Mouse (Mus musculus) MEL (cell line): ENCODE measurements around the gene Ttc12. TPM values are rescaled to one million over a fixed set of nuclear protein-coding genes. Genes with fewer than 3 reads are reported as not detected.

ENCODE experiments used
- DNase-seq: peaks from one replicate; pipeline ENCODE4 v3.0.0; 2011; ENCODE audit warnings: low read depth, low spot score
- H3K27ac ChIP-seq: 2 replicates; pipeline ENCODE4 v1.5.1; 2012; ENCODE audit warnings: low read depth, mild to moderate bottlenecking, control low read depth, low read length, moderate library complexity; ENCODE audit not compliant: control insufficient read depth
- H3K27me3 ChIP-seq, 2 experiments: fragments of 150-350 bp in 1 of 2; sonication (generic) in 1 of 2; 2 replicates each; pipeline ENCODE4 v1.6.1; 2012; ENCODE audit warnings: low read length in 2 of 2, mild to moderate bottlenecking in 2 of 2, improper control_type of control experiment in 1 of 2, moderate library complexity in 1 of 2; ENCODE audit not compliant: insufficient read depth in 2 of 2, control insufficient read depth in 1 of 2
- H3K36me3 ChIP-seq, 2 experiments: 2 replicates each; pipeline ENCODE4 v1.6.1; 2012 to 2014; ENCODE audit warnings: low read length in 2 of 2, improper control_type of control experiment in 1 of 2, inconsistent platforms in 1 of 2, mild to moderate bottlenecking in 1 of 2; ENCODE audit not compliant: insufficient read depth in 2 of 2, control insufficient read depth in 1 of 2
- H3K4me1 ChIP-seq, 2 experiments: fragments of 150-350 bp in 1 of 2; sonication (generic) in 1 of 2; 2 replicates each; pipeline ENCODE4 v1.6.1; 2012; ENCODE audit warnings: low read length in 2 of 2, improper control_type of control experiment in 1 of 2, mild to moderate bottlenecking in 1 of 2; ENCODE audit not compliant: insufficient read depth in 2 of 2, control insufficient read depth in 1 of 2
- H3K4me3 ChIP-seq, 2 experiments: fragments of 150-350 bp in 1 of 2; sonication (generic) in 1 of 2; 2 replicates each; pipeline ENCODE4 v1.5.1; 2012; ENCODE audit warnings: low read depth in 2 of 2, low read length in 2 of 2, mild to moderate bottlenecking in 2 of 2, moderate library complexity in 2 of 2, control low read depth in 1 of 2, improper control_type of control experiment in 1 of 2; ENCODE audit not compliant: control insufficient read depth in 1 of 2, insufficient read depth in 1 of 2
- H3K79me2 ChIP-seq: 2 replicates; pipeline ENCODE4 v1.6.1; 2012; ENCODE audit warnings: mild to moderate bottlenecking, low read length, moderate library complexity; ENCODE audit not compliant: control insufficient read depth, poor library complexity, insufficient read depth
- H3K9ac ChIP-seq: 2 replicates; pipeline ENCODE4 v1.6.1; 2012; ENCODE audit warnings: low read depth, mild to moderate bottlenecking, control low read depth, low read length, moderate library complexity; ENCODE audit not compliant: control insufficient read depth, poor library complexity, severe bottlenecking
- H3K9me3 ChIP-seq: fragments of 150-350 bp; sonication (generic); replicated peaks from 2 replicates; pipeline ENCODE4 v1.6.1; 2012; ENCODE audit warnings: mild to moderate bottlenecking, low read length, improper control_type of control experiment, moderate library complexity; ENCODE audit not compliant: insufficient read depth
- CHD1 ChIP-seq: IDR thresholded peaks from 2 replicates; pipeline ENCODE4 v1.6.1; 2012; ENCODE audit warnings: low read depth, mild to moderate bottlenecking, inconsistent platforms, low read length, improper control_type of control experiment
- CTCF ChIP-seq, 3 experiments: IDR thresholded peaks in 2 of 3; conservative IDR thresholded peaks in 1 of 3; 2 replicates each; pipeline ENCODE4 v1.5.1; 2011 to 2012; ENCODE audit warnings: low read length in 3 of 3, low read depth in 2 of 3, mild to moderate bottlenecking in 2 of 3, improper control_type of control experiment in 1 of 3, inconsistent platforms in 1 of 3, mixed read lengths in 1 of 3, moderate library complexity in 1 of 3; ENCODE audit not compliant: control insufficient read depth in 1 of 3, insufficient read depth in 1 of 3, poor library complexity in 1 of 3, severe bottlenecking in 1 of 3
- E2F4 ChIP-seq: IDR thresholded peaks from 2 replicates; pipeline ENCODE4 v1.6.1; 2011; ENCODE audit warnings: low read depth, low read length, improper control_type of control experiment, borderline replicate concordance
- ELF1 ChIP-seq: IDR thresholded peaks from 2 replicates; pipeline ENCODE4 v1.6.1; 2014; ENCODE audit warnings: low read depth, mild to moderate bottlenecking, inconsistent platforms, low read length, improper control_type of control experiment, moderate library complexity
- EP300 ChIP-seq, 2 experiments: IDR thresholded peaks; 2 replicates each; pipeline ENCODE4 v1.6.1; 2011; ENCODE audit warnings: improper control_type of control experiment in 2 of 2, low read length in 2 of 2, low read depth in 1 of 2, mild to moderate bottlenecking in 1 of 2
- GABPA ChIP-seq: IDR thresholded peaks from 2 replicates; pipeline ENCODE4 v1.6.1; 2012; ENCODE audit warnings: low read depth, mild to moderate bottlenecking, inconsistent platforms, low read length, improper control_type of control experiment, moderate library complexity
- GATA1 ChIP-seq: IDR thresholded peaks from 2 replicates; pipeline ENCODE4 v1.6.1; 2011; ENCODE audit warnings: low read depth, low read length, improper control_type of control experiment
- HCFC1 ChIP-seq: IDR thresholded peaks from 2 replicates; pipeline ENCODE4 v1.6.1; 2012; ENCODE audit warnings: low read depth, mild to moderate bottlenecking, inconsistent platforms, low read length, improper control_type of control experiment, moderate library complexity
- JUND ChIP-seq: IDR thresholded peaks from 2 replicates; pipeline ENCODE4 v1.6.1; 2011; ENCODE audit warnings: low read depth, mild to moderate bottlenecking, improper control_type of control experiment, low read length
- KAT2A ChIP-seq: conservative IDR thresholded peaks from 2 replicates; pipeline ENCODE4 v1.6.1; 2012; ENCODE audit warnings: low read depth, low read length, improper control_type of control experiment, inconsistent platforms
- MAX ChIP-seq: IDR thresholded peaks from 2 replicates; pipeline ENCODE4 v1.6.1; 2011; ENCODE audit warnings: low read length, improper control_type of control experiment
- MYB ChIP-seq: IDR thresholded peaks from 2 replicates; pipeline ENCODE4 v1.6.1; 2011; ENCODE audit warnings: mild to moderate bottlenecking, low read depth, low read length, improper control_type of control experiment
- NRF1 ChIP-seq: IDR thresholded peaks from 2 replicates; pipeline ENCODE4 v1.6.1; 2014; ENCODE audit warnings: low read depth, mild to moderate bottlenecking, inconsistent platforms, low read length, improper control_type of control experiment, moderate library complexity; ENCODE audit not compliant: poor library complexity, insufficient read depth, severe bottlenecking
- POLR2A ChIP-seq, 2 experiments: IDR thresholded peaks; 2 replicates each; pipeline ENCODE4 v1.6.1; 2011 to 2012; ENCODE audit warnings: low read length in 2 of 2, mild to moderate bottlenecking in 2 of 2, control low read depth in 1 of 2, improper control_type of control experiment in 1 of 2, low read depth in 1 of 2, moderate library complexity in 1 of 2; ENCODE audit not compliant: control insufficient read depth in 1 of 2, insufficient read depth in 1 of 2, poor library complexity in 1 of 2
- POLR2AphosphoS5 ChIP-seq: IDR thresholded peaks from 2 replicates; pipeline ENCODE4 v1.6.1; 2012; ENCODE audit warnings: low read depth, borderline replicate concordance, mild to moderate bottlenecking, inconsistent platforms, low read length, moderate library complexity, mixed read lengths
- RAD21 ChIP-seq: IDR thresholded peaks from 2 replicates; pipeline ENCODE4 v1.6.1; 2011; ENCODE audit warnings: mild to moderate bottlenecking, low read depth, low read length, improper control_type of control experiment
- RCOR1 ChIP-seq: IDR thresholded peaks from 2 replicates; pipeline ENCODE4 v1.6.1; 2012; ENCODE audit warnings: low read depth, mild to moderate bottlenecking, inconsistent platforms, low read length, improper control_type of control experiment
- SMC3 ChIP-seq: IDR thresholded peaks from 2 replicates; pipeline ENCODE4 v1.6.1; 2011; ENCODE audit warnings: low read depth, low read length, improper control_type of control experiment
- TBP ChIP-seq: IDR thresholded peaks from 2 replicates; pipeline ENCODE4 v1.8.0; 2011; ENCODE audit warnings: low read depth, low read length, improper control_type of control experiment
- TCF12 ChIP-seq: IDR thresholded peaks from 2 replicates; pipeline ENCODE4 v1.6.1; 2014; ENCODE audit warnings: low read depth, mild to moderate bottlenecking, inconsistent platforms, low read length, improper control_type of control experiment, moderate library complexity
- USF1 ChIP-seq: IDR thresholded peaks from 2 replicates; pipeline ENCODE4 v1.6.1; 2014; ENCODE audit warnings: low read depth, mild to moderate bottlenecking, inconsistent platforms, low read length, improper control_type of control experiment, moderate library complexity
- USF2 ChIP-seq, 2 experiments: IDR thresholded peaks; 2 replicates each; pipeline ENCODE4 v1.6.1; 2011 to 2012; ENCODE audit warnings: improper control_type of control experiment in 2 of 2, low read length in 2 of 2, borderline replicate concordance in 1 of 2, inconsistent platforms in 1 of 2, low read depth in 1 of 2, mild to moderate bottlenecking in 1 of 2; ENCODE audit not compliant: insufficient read depth in 1 of 2
- ZC3H11A ChIP-seq: IDR thresholded peaks from 2 replicates; pipeline ENCODE4 v1.6.1; 2012; ENCODE audit warnings: low read depth, mild to moderate bottlenecking, inconsistent platforms, low read length, improper control_type of control experiment
- ZMIZ1 ChIP-seq: IDR thresholded peaks from 2 replicates; pipeline ENCODE4 v1.6.1; 2012; ENCODE audit warnings: low read depth, mild to moderate bottlenecking, inconsistent platforms, low read length, improper control_type of control experiment, moderate library complexity
- ZNF384 ChIP-seq: IDR thresholded peaks from 2 replicates; pipeline ENCODE4 v1.6.1; 2012; ENCODE audit warnings: low read depth, mild to moderate bottlenecking, inconsistent platforms, low read length, improper control_type of control experiment
- polyA plus RNA-seq, 2 experiments: library from polyadenylated mRNA; stranded (reverse) in 1 of 2; unstranded in 1 of 2; fragments of >175 nt in 1 of 2; fragments of >200 nt in 1 of 2; gene quantifications; 2 replicates each; pipeline versions ENCODE4 v1.2.1 to v1.2.4; 2012; ENCODE audit warnings: low replicate concordance in 2 of 2, low read depth in 1 of 2; ENCODE audit not compliant: insufficient read length in 2 of 2, insufficient read depth in 1 of 2, missing spikeins in 1 of 2
- total RNA-seq: library from RNA; depleted of rRNA; stranded (reverse); fragments of 300-350 nt; gene quantifications from 2 replicates; pipeline ENCODE4 v1.2.3, GENCODE M21; 2012

Ttc12 gene
- total and polyA plus RNA-seq, 3 experiments, result 0.31 to 0.78 TPM; not detected in 1

DNA sequence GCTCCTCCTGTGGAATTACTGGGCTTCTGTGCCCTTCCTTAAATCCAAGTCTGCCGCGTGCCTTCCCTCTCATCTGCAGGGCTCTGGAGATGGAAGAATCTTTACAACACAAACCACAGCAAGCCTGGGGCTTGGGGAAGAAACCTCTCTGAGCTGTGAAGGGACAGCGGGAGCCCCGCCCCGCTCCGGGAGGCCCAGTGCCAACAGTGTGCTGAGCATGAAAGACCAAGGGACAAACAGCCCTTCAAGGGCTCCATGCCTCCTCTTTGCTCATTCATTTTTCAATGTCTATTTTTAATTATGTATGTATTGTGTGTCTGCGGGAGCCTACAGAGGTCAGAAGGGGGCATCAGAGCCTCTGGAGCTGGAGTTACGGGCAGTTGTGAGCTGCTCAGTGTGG lies 41.3 kb upstream of the Ttc12 start (continued):
- TF ChIP-seq EP300 (IDR thresholded peaks at IDR 0.05; ENCODE audit: low read depth in 1 of 2, low read length in 2 of 2) (no peak), RCOR1 (no peak), GABPA (no peak)

DNA sequence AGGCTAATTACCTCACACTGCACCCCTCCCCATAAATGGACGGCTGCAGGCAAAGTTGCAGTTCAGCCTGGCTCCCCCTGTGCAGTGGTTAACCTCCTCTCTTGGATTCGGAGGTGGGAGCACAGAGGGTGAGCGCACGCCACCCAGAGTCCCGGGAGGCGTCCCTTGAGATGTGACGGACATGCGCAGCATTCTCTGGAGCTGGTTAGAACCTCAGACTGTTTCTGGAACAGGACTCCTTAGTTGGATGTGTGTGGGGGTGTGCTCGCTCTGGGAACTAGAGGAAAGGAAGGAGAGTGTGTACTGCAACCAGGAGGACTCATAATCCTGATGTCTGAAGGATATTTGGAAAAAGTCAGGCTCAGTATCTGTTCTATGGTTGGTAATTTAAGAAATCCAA lies 38.7 kb upstream of the Ttc12 start:
- no peak overlapping the region for H3K4me3 ChIP-seq
- no peak overlapping the region for H3K27ac ChIP-seq
- DNase-seq, result no peak
- H3K27me3 ChIP-seq, result no peaks in the 10 kb centered on the region
- H3K79me2 ChIP-seq, result no peaks in the 10 kb centered on the region
- H3K4me1 ChIP-seq, result no peaks in the 10 kb centered on the region
- no peaks in the 10 kb centered on the region for H3K36me3 ChIP-seq
- H3K9me3 ChIP-seq, result no peaks in the 10 kb centered on the region
- no peak for TF ChIP-seq E2F4
- TF ChIP-seq SMC3, result no peak
- TF ChIP-seq ZNF384, result no peak
- TF ChIP-seq JUND, result no peak
- TF ChIP-seq POLR2AphosphoS5, result no peak
- no peak for TF ChIP-seq USF1
- no peak overlapping the region for H3K9ac ChIP-seq

DNA sequence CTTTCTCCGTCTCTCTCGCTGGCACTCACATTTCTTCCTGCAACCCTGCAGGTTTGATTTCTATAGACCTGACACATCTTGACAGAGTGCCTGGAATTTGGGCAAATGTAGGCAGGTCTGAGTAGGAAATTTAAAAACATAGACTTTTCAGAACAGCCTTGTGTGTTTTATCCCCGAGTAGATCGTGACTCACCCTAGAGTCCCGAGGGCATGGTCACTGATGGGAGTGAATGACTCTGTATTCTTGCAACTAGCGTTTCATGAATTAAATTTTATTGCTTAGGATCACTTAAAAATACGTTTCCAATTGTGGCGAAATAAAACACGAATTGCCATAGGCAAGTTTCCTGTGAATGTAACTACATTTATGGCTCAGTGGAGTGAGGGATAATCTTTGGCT lies 37.9 kb upstream of the Ttc12 start:
- no peak for TF ChIP-seq TBP
- no peak for TF ChIP-seq POLR2AphosphoS5
- no peak for TF ChIP-seq GATA1
- no peak for TF ChIP-seq E2F4
- no peak for TF ChIP-seq CHD1
- TF ChIP-seq POLR2A (IDR thresholded peaks at IDR 0.05; ENCODE audit: control insufficient read depth in 1 of 2, insufficient read depth in 1 of 2, low read depth in 1 of 2, low read length in 2 of 2, poor library complexity in 1 of 2), result no peak
- no peak for TF ChIP-seq ZC3H11A
- TF ChIP-seq RAD21, result no peak
- TF ChIP-seq HCFC1, result no peak
- TF ChIP-seq TCF12, result no peak
- TF ChIP-seq EP300 (IDR thresholded peaks at IDR 0.05; ENCODE audit: low read depth in 1 of 2, low read length in 2 of 2), result no peak
- no peak for TF ChIP-seq USF2 (IDR thresholded peaks at IDR 0.05; ENCODE audit: borderline replicate concordance in 1 of 2, insufficient read depth in 1 of 2, low read depth in 1 of 2, low read length in 2 of 2)
- TF ChIP-seq MAX, result no peak
- TF ChIP-seq CTCF (IDR thresholded peaks at IDR 0.05 in 2 of 3, conservative IDR thresholded peaks at IDR 0.05 in 1 of 3; ENCODE audit: control insufficient read depth in 1 of 3, insufficient read depth in 1 of 3, low read depth in 2 of 3, low read length in 3 of 3, poor library complexity in 1 of 3, severe bottlenecking in 1 of 3), result no peak
- no peak for TF ChIP-seq MYB
- no peak for TF ChIP-seq ELF1
- TF ChIP-seq ZMIZ1, result no peak
- TF ChIP-seq NRF1, result no peak
- no peak for TF ChIP-seq GABPA
- TF ChIP-seq KAT2A, result no peak
- Histone ChIP-seq H3K79me2 (no peaks in the 10 kb centered on the region), H3K4me1 (no peaks in the 10 kb centered on the region), H3K4me3 (no peak overlapping the region), H3K27me3 (no peaks in the 10 kb centered on the region), H3K9ac (no peak overlapping the region), H3K9me3 (no peaks in the 10 kb centered on the region), H3K27ac (no peak overlapping the region), H3K36me3 (no peaks in the 10 kb centered on the region)
- no peak for DNase-seq
